8 mouse cellular contexts compared by ENCODE assay signal in genomic region chr9:110684100-110684831, GRCm38 (mm10). TPM values are rescaled to one million over a fixed set of nuclear protein-coding genes. Genes with fewer than 3 reads are reported as not detected.
DNase-seq lines count a peak whose midpoint lies in the region; ATAC-seq lines count a peak whose summit lies in the region.

No protein-coding gene starts in this region.

- WGBS in neural tube, embryonic 13.5 days = 64% methylated on average over 6 of the region's 6 CpGs
- 20% methylated on average over 6 of the region's 6 CpGs for WGBS in heart, embryonic 15.5 days
- 55% methylated on average over 6 of the region's 6 CpGs for WGBS in lung, embryonic 15.5 days

- peak overlapping the region; percentile 50; the same call in 1 of the 2 replicates for H3K9ac ChIP-seq in neural tube, embryonic 13.5 days
- H3K9ac ChIP-seq in heart, embryonic 15.5 days = peak overlapping the region; percentile 38
- H3K9ac ChIP-seq in lung, embryonic 15.5 days = peak overlapping the region; percentile 28

- no peak for DNase-seq in neural tube, embryonic 10.5 days (ENCODE audit: extremely low spot score, low spot score)
- DNase-seq in cerebellum, postnatal 25 days = peak; percentile 87 to 91
- DNase-seq in kidney, postnatal 14 days = peak; percentile 97
- peak; percentile 76 for DNase-seq in right cerebral cortex, postnatal 14 days
- DNase-seq in embryo, embryonic 10.5 days (ENCODE audit: low spot score) = no peak

- H3K27ac ChIP-seq in neural tube, embryonic 13.5 days (replicated peaks) = peak overlapping the region; percentile 81
- H3K27ac ChIP-seq in heart, embryonic 15.5 days = peak overlapping the region; percentile 99
- peak overlapping the region; percentile 98 for H3K27ac ChIP-seq in lung, embryonic 15.5 days

- H3K27me3 ChIP-seq in neural tube, embryonic 13.5 days = no peaks in the 10 kb centered on the region
- no peaks in the 10 kb centered on the region for H3K27me3 ChIP-seq in heart, embryonic 15.5 days
- H3K27me3 ChIP-seq in lung, embryonic 15.5 days = no peaks in the 10 kb centered on the region

- H3K9me3 ChIP-seq in neural tube, embryonic 13.5 days = no peaks in the 10 kb centered on the region
- H3K9me3 ChIP-seq in heart, embryonic 15.5 days (replicated peaks) = no peaks in the 10 kb centered on the region
- no peaks in the 10 kb centered on the region for H3K9me3 ChIP-seq in lung, embryonic 15.5 days

- H3K36me3 ChIP-seq in neural tube, embryonic 13.5 days = no peaks in the 10 kb centered on the region
- no peaks in the 10 kb centered on the region for H3K36me3 ChIP-seq in heart, embryonic 15.5 days
- no peaks in the 10 kb centered on the region for H3K36me3 ChIP-seq in lung, embryonic 15.5 days

- peaks cover 62% of the 10 kb centered on the region for H3K4me1 ChIP-seq in neural tube, embryonic 13.5 days (replicated peaks)
- peaks cover 60% of the 10 kb centered on the region for H3K4me1 ChIP-seq in heart, embryonic 15.5 days (replicated peaks)
- peaks cover 56% of the 10 kb centered on the region for H3K4me1 ChIP-seq in lung, embryonic 15.5 days

- no peak overlapping the region for H3K4me3 ChIP-seq in neural tube, embryonic 13.5 days
- peak overlapping the region; percentile 19 for H3K4me3 ChIP-seq in heart, embryonic 15.5 days
- no peak overlapping the region for H3K4me3 ChIP-seq in lung, embryonic 15.5 days

- ATAC-seq in neural tube, embryonic 13.5 days (ENCODE audit: low read depth) = no peak; the same call in 1 of the 2 replicates
- ATAC-seq in heart, embryonic 15.5 days (replicated peaks; ENCODE audit: insufficient number of reproducible peaks, insufficient read depth, low FRiP score, low read depth) = peak; percentile 77
- ATAC-seq in lung, embryonic 15.5 days (ENCODE audit: borderline replicate concordance, extremely low read depth, low FRiP score, low TSS enrichment) = peak; percentile 80

- H3K4me2 ChIP-seq in neural tube, embryonic 13.5 days = no peak overlapping the region
- peak overlapping the region; percentile 50 for H3K4me2 ChIP-seq in heart, embryonic 15.5 days
- H3K4me2 ChIP-seq in lung, embryonic 15.5 days = peak overlapping the region; percentile 28

RNA-seq across cellular contexts. Expression of gene Ccdc12, which starts 28.0 kb away (rescaled TPM):
- polyA plus RNA-seq in neural tube, embryonic 13.5 days (2015; fragmentation: Nextera tagmentation; extraction: Ambion mirVana) = 105 and 118 TPM in 2 replicates
- polyA plus RNA-seq in heart, embryonic 15.5 days (2015; fragmentation: Nextera tagmentation; extraction: Ambion mirVana) = 130 and 138 TPM in 2 replicates
- polyA plus RNA-seq in lung, embryonic 15.5 days (2015; fragmentation: Nextera tagmentation; extraction: Ambion mirVana) = 151 TPM in 2 replicates

RNA-seq across cellular contexts. Expression of gene Nbeal2, which starts 30.3 kb away (rescaled TPM):
- polyA plus RNA-seq in neural tube, embryonic 13.5 days (2015; fragmentation: Nextera tagmentation; extraction: Ambion mirVana) = 1.8 and 2.2 TPM in 2 replicates
- 1.8 and 4.2 TPM in 2 replicates for polyA plus RNA-seq in heart, embryonic 15.5 days (2015; fragmentation: Nextera tagmentation; extraction: Ambion mirVana)
- 3.6 and 4.2 TPM in 2 replicates for polyA plus RNA-seq in lung, embryonic 15.5 days (2015; fragmentation: Nextera tagmentation; extraction: Ambion mirVana)

RNA-seq across cellular contexts. Expression of gene Myl3, which starts 57.4 kb away (rescaled TPM):
- 1.2 and 3.8 TPM in 2 replicates for polyA plus RNA-seq in neural tube, embryonic 13.5 days (2015; fragmentation: Nextera tagmentation; extraction: Ambion mirVana)
- 3,797 and 4,490 TPM in 2 replicates for polyA plus RNA-seq in heart, embryonic 15.5 days (2015; fragmentation: Nextera tagmentation; extraction: Ambion mirVana)
- polyA plus RNA-seq in lung, embryonic 15.5 days (2015; fragmentation: Nextera tagmentation; extraction: Ambion mirVana) = 19.8 and 68.6 TPM in 2 replicates

Comparison
In these comparisons a context has a peak if more than half of its experiments do, and no peak if none do; other contexts are left out.
1. DNase-seq: peak in cerebellum, postnatal 25 days (2 of 2), kidney, postnatal 14 days (single experiment) and right cerebral cortex, postnatal 14 days (single experiment); none in neural tube, embryonic 10.5 days (single experiment) and embryo, embryonic 10.5 days (single experiment).
2. RNA of gene Myl3, which starts 57.4 kb away (polyA plus RNA-seq): 3,797 to 4,490 TPM in heart, embryonic 15.5 days; 19.8 to 68.6 TPM in lung, embryonic 15.5 days and 1.2 to 3.8 TPM in neural tube, embryonic 13.5 days; every median in the first group is over 10 times any median in the second.
3. Peak in every context shown above with its lines, with median percentiles within 50 percentile points of each other: H3K27ac ChIP-seq and H3K9ac ChIP-seq.